11 mouse cellular contexts compared by ENCODE assay signal in the genomic region with DNA sequence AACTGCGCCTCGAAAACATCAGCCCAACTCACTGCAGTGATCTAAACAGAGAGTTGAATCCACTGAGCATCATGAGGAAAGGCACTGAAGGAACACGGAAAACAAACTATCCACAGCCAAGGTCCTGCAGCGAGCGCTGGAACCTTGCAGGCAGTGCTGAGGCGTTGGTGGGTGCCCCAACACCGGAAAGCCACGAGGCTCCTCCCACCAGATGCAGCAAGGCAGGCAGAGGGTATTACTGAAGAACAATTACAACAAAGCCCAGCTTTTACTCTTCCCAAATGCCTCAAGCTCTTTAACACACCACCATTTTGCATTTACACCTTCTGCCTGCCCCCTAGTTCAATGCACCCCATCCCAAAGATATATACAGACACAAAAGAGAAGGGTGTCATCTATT.
DNase-seq lines count a peak whose midpoint lies in the region; ATAC-seq and TF ChIP-seq lines count a peak whose summit lies in the region.
"Had no signal": no experiment of that assay in that cellular context is flagged by ENCODE, and none has a peak within 500 bp of the region (broad histone marks: within the 10 kb centered on the region; RNA-seq: fewer than 3 reads in every experiment).

No protein-coding gene starts in this region.

- no peaks in the 10 kb centered on the region for H3K36me3 ChIP-seq in midbrain, embryonic 11.5 days (ENCODE audit: control insufficient read depth, insufficient read depth, low read length)
- H3K36me3 ChIP-seq in midbrain, embryonic 15.5 days (replicated peaks): no peaks in the 10 kb centered on the region
- no peaks in the 10 kb centered on the region for H3K36me3 ChIP-seq in liver, embryonic 12.5 days
- H3K36me3 ChIP-seq: embryonic facial prominence, embryonic 15.5 days; limb, embryonic 15.5 days had no signal

- H3K27ac ChIP-seq in midbrain, embryonic 11.5 days (ENCODE audit: low read depth, low read length): no peak overlapping the region
- H3K27ac ChIP-seq in midbrain, embryonic 15.5 days: no peak overlapping the region
- peak overlapping the region; percentile 63 for H3K27ac ChIP-seq in liver, embryonic 12.5 days
- no peak overlapping the region for H3K27ac ChIP-seq in layer of hippocampus, adult 2 months
- H3K27ac ChIP-seq: embryonic facial prominence, embryonic 15.5 days; limb, embryonic 15.5 days had no signal

- no peaks in the 10 kb centered on the region for H3K4me1 ChIP-seq in midbrain, embryonic 11.5 days (ENCODE audit: control insufficient read depth, insufficient read depth, low read length)
- H3K4me1 ChIP-seq in midbrain, embryonic 15.5 days: peaks cover 12% of the 10 kb centered on the region; the same call in 1 of the 2 replicates
- peaks cover 23% of the 10 kb centered on the region for H3K4me1 ChIP-seq in liver, embryonic 12.5 days
- H3K4me1 ChIP-seq: limb, embryonic 15.5 days had no signal

- H3K9ac ChIP-seq in midbrain, embryonic 11.5 days (ENCODE audit: low read length): no peak overlapping the region
- H3K9ac ChIP-seq in midbrain, embryonic 15.5 days: no peak overlapping the region
- no peak overlapping the region for H3K9ac ChIP-seq in liver, embryonic 12.5 days
- H3K9ac ChIP-seq: embryonic facial prominence, embryonic 15.5 days; limb, embryonic 15.5 days had no signal

- DNase-seq in midbrain, embryonic 11.5 days (ENCODE audit: low spot score, missing footprints): no peak
- peak; percentile 66 for DNase-seq in thymus, postnatal 0 days (ENCODE audit: low spot score)
- no peak for DNase-seq in layer of hippocampus, adult 2 months (ENCODE audit: low spot score in 2 of 2)
- no peak for DNase-seq in embryo, embryonic 10 days (ENCODE audit: low spot score)
- DNase-seq: gastrocnemius, postnatal 25 days had no signal

- no peaks in the 10 kb centered on the region for H3K27me3 ChIP-seq in midbrain, embryonic 11.5 days (ENCODE audit: control insufficient read depth, insufficient read depth, low read length)
- H3K27me3 ChIP-seq in midbrain, embryonic 15.5 days (replicated peaks): no peaks in the 10 kb centered on the region
- H3K27me3 ChIP-seq in liver, embryonic 12.5 days (replicated peaks): no peaks in the 10 kb centered on the region
- H3K27me3 ChIP-seq: embryonic facial prominence, embryonic 15.5 days; limb, embryonic 15.5 days had no signal

- H3K4me2 ChIP-seq in midbrain, embryonic 11.5 days: no peak overlapping the region
- H3K4me2 ChIP-seq in midbrain, embryonic 15.5 days: no peak overlapping the region
- H3K4me2 ChIP-seq in liver, embryonic 12.5 days: peak overlapping the region; percentile 64
- H3K4me2 ChIP-seq: embryonic facial prominence, embryonic 15.5 days; limb, embryonic 15.5 days had no signal

- WGBS in midbrain, embryonic 11.5 days: 16% methylated on average over 8 of the region's 8 CpGs
- WGBS in midbrain, embryonic 15.5 days: 20% methylated on average over 8 of the region's 8 CpGs
- 8% methylated on average over 8 of the region's 8 CpGs for WGBS in liver, embryonic 12.5 days (ENCODE audit: insufficient replicate concordance)

- no peaks in the 10 kb centered on the region for H3K9me3 ChIP-seq in midbrain, embryonic 11.5 days (ENCODE audit: control insufficient read depth, low read length)
- H3K9me3 ChIP-seq in midbrain, embryonic 15.5 days: no peaks in the 10 kb centered on the region
- no peaks in the 10 kb centered on the region for H3K9me3 ChIP-seq in liver, embryonic 12.5 days (replicated peaks)
- H3K9me3 ChIP-seq: embryonic facial prominence, embryonic 15.5 days; limb, embryonic 15.5 days had no signal

- peak; percentile 45; the same call in 1 of the 2 replicates for ATAC-seq in midbrain, embryonic 11.5 days (ENCODE audit: low FRiP score)
- no peak for ATAC-seq in midbrain, embryonic 15.5 days (replicated peaks)
- peak; percentile 47 for ATAC-seq in granulocyte monocyte progenitor cell, adult 5-6 weeks (replicated peaks; ENCODE audit: poor library complexity, severe bottlenecking)
- peak; percentile 44 for ATAC-seq in liver, embryonic 12.5 days
- no peak for ATAC-seq in monocyte, adult 5-6 weeks (replicated peaks; ENCODE audit: insufficient number of reproducible peaks, low FRiP score, low TSS enrichment, poor library complexity, severe bottlenecking)

- TF ChIP-seq CTCF in layer of hippocampus, adult 2 months (conservative IDR thresholded peaks at IDR 0.05): no peak

- no peak overlapping the region for H3K4me3 ChIP-seq in midbrain, embryonic 11.5 days (ENCODE audit: low read depth, low read length)
- H3K4me3 ChIP-seq in midbrain, embryonic 15.5 days: no peak overlapping the region
- peak overlapping the region; percentile 39 for H3K4me3 ChIP-seq in liver, embryonic 12.5 days
- no peak overlapping the region for H3K4me3 ChIP-seq in layer of hippocampus, adult 2 months
- H3K4me3 ChIP-seq: embryonic facial prominence, embryonic 15.5 days; limb, embryonic 15.5 days had no signal

Comparison
In these comparisons a context has a peak if more than half of its experiments do, and no peak if none do; other contexts are left out.
1. ATAC-seq: peak in midbrain, embryonic 11.5 days (single experiment), granulocyte monocyte progenitor cell, adult 5-6 weeks (single experiment) and liver, embryonic 12.5 days (single experiment); none in midbrain, embryonic 15.5 days (single experiment) and monocyte, adult 5-6 weeks (single experiment).